Mouse (Mus musculus) adrenal gland, postnatal 25 days (tissue): Measurements from ENCODE around the gene Tsga10ip. TPM values are rescaled to one million over a fixed set of nuclear protein-coding genes. Genes with fewer than 3 reads are reported as not detected.
A peak's percentile ranks its signal among the peaks of the same experiment; 100 is the strongest.

Experiments
- DNase-seq: peaks from one replicate; pipeline ENCODE4 v3.0.0; 2021; ENCODE audit warnings: mixed read lengths
- long read RNA-seq: library from polyadenylated mRNA; stranded (forward); transcript quantifications from one replicate; pipeline ENCODE4 v2.0.0, GENCODE M21; 2021
- total RNA-seq: library from RNA; stranded (reverse); gene quantifications from 2 replicates; pipeline ENCODE4 v1.2.3, GENCODE M21; 2021

The Tsga10ip gene
- not detected in 2 replicates for total RNA-seq
- long read RNA-seq = 0 reads

DNA sequence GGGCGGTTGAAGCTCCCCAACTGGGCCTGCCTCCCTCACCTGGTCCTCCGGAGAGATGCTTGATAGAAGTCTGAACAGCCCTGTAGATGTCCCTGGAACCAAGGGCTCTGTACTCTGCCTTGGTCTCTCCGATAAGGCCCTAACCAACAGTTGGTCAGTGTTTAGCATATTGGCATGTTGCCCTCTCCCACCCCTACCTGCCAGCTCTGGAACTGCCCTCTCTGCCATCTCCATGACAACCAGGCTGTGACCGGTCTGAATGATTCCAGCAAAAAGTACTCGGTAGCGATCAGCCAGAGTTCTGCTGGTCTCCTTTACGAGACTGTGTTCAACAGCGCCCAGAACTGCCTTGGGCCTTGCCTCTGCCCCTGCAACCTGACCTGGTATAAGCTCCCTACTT lies at the start of gene Tsga10ip:
Tsga10ip (minus strand) TSS at position 234 of the 400 bp plus-strand sequence.
- no peak for DNase-seq

DNA sequence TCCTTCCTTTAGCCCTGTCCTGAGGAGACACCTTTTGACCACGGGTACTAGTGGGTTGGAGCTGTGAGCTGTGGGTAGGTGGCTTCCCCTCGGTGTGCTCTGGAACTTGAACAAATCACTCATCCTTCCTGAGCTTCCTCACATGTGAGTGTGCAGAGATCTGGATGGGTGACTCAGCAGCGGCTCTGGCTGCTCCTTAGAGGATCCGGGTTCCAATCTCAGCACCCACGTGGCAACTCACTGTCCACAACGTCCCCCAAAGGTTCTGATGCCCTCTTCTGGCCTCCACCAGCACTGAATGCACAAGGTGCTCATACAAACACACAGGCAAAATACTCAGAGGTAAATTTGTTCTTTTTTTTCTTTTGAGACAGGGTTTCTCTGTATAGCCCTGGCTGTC lies 49.4 kb upstream of the Tsga10ip start:
- DNase-seq = no peak

DNA sequence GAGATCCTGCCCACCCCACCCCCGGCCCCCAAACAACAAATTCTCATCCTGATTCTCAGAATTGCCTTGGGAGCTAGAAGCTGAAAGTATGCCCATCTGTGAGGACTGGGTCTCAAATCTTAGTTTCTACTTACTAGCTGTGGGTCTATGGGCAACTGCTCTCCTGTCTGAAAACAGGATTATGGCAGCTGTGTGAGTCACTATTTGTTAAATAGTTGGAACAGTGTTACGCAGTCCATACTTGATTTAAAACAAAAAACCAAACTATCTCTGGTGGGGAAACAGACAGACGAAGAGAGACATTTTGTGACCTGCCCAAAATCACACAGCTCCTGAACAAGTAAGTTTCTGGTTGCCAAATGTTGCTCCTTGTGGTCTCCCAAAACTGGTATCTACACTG lies 47.3 kb upstream of the Tsga10ip start:
- no peak for DNase-seq

DNA sequence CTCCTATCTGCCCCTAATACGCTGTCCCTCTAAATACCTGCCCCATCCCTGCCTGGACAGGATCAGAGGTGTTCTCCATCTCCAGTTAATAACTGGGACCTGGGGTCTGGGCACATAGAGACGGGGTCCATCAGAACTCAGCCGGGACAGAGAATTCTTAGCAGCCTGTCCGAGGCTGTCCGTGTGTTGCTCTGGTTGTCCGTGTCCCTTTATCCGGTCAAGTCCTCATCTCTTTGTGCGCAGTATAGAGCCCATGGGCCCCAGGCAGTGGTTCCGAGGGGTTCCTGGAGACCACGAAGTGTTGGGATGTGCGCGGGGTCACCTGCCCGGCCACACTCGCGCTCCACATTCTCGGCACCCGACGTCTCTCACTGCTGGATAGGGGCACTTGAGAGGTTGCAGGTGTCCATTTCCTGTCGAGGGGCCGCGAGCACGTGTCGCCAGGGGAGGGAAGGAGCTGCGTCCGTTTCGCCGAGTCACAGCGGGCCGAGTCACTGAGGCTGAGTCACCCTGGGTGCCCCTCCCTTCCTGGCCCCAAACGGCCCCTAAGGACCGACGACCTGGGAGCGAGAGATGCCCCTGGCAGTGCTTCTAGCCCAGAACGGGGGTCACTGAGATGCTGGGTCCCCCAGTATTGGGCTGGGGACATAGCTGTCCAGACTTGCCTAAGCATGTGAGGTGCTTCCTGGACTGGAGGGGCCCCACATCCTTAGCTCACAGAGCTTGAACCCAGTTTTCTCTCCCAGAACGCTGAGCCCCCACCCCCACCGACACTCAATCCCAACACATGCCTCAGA lies 46.2 kb upstream of the Tsga10ip start:
- peak; percentile 55 for DNase-seq

DNA sequence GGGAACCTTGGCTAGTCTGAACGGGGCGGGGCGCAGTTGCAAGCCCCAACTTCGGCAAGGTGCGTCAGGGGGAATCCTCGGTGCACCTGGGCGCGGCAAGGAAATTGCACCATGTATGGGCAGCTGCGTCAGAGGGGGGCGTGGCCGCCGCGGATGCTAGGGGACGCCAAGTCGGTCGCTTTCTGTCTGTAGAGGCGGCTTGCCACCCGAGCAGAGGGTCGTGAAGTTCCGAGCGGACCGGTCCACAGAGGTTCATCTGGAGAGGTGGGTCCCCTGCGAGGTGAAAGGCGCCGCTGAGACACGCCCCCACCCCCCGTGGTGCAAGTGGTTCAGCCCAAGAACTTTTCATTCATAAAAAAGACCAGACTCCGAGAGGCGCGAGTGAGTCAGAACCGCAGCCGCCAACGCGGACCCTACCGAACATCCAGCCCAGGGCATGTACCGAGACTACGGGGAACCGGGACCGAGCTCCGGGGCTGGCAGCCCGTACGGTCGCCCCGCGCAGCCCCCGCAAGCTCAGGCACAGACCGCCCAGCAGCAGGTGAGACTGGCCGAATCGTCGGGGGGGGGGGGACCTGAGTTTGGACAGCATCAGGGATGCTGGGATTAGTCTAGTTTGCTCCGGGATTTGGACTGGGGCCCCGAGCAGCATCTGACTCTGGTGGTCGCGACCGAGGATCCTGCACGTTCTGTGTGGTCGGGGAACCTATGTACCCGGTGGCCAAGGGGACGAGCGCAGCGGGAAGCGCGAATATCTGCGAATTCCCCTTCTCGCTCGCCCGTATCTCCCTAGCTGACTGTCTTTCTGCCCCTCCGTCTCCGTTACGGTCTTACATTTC lies 45.4 kb upstream of the Tsga10ip start, which contains the start of gene Fosl1:
Fosl1 (plus strand) TSS at position 33 of the 839 bp plus-strand sequence.
- DNase-seq = peak; percentile 73

DNA sequence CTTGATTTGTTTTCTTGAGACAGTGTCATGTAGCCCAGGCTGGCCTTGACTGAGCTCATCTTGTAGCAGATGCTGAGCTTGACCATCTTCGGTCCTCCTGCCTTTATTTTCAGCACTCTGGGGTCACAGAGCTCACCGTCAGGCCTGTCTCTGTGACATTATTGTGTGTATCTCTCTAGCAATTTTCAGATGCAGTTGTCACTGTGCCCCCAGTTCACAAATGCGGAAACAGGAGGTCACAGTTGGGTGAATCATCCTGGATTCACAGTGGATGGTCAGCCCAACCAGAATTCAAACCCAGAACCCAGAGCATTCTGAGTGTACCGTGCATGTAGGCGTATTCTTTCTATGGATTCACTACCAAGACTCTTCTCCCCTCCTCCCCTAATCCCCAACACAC lies 43.4 kb upstream of the Tsga10ip start:
- no peak for DNase-seq

DNA sequence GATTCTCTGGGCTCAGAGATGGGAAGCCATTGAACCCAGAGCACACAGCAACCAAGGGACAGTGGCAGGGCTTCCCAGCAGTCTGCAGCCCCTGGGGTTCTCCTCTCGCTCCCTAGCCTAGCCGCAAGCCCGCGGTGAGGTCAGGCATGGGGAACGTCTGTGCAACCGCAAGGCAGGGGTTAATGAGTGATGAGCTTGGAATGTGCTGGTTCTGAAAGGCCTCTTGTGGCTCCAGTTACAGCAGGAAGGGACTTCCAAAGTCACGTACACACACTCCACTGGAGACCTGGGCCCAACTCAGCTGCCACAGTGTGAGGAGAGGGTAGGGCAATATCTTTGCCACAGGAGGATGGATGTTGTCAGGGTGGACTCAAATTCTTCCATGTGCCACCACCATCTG lies 42.6 kb upstream of the Tsga10ip start:
- DNase-seq = no peak

DNA sequence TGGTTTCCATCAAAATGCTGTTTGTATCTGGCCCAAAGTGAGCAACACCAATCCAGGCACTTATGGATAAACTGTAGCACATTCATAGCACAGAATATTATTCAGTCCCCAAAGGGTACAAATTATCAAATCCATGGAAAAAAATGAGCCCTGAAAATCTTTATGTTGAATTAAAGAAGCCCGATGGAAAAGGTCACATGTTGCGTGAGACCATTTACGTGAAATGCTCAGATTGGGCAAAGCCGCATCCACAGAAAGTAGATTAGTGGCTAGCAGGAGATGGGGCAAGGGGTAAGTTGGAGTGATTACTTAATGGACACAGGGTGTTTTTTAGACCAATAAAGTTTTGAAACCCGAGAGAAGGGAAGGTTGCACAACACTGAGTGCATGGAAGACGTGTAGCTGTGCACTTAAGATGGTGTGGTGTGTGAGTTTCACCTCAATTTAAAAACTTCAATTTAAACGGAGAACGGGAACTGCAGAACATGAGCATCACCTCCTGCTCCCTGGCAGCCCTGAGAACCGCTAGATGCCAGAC lies 42.1 kb upstream of the Tsga10ip start:
- no peak for DNase-seq

DNA sequence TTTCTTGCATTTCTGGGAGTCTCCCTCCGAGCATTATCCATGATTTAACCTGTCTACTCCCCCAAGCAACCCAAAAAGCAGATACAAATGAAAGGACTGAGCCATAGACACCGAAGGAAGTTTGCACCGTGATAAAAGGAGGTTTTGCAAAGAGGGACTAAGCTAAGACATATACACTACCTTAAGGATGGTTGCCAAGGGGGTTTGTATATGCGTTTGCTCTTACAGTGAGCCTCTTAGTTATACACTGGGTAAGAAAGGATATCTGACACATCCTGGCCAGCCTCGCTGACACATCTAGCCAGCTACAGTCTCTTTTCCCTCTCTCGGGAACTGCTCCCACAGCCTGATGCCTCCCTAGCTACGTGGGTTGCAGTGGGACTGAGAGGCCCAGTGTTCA lies 31.6 kb upstream of the Tsga10ip start:
- DNase-seq = no peak

DNA sequence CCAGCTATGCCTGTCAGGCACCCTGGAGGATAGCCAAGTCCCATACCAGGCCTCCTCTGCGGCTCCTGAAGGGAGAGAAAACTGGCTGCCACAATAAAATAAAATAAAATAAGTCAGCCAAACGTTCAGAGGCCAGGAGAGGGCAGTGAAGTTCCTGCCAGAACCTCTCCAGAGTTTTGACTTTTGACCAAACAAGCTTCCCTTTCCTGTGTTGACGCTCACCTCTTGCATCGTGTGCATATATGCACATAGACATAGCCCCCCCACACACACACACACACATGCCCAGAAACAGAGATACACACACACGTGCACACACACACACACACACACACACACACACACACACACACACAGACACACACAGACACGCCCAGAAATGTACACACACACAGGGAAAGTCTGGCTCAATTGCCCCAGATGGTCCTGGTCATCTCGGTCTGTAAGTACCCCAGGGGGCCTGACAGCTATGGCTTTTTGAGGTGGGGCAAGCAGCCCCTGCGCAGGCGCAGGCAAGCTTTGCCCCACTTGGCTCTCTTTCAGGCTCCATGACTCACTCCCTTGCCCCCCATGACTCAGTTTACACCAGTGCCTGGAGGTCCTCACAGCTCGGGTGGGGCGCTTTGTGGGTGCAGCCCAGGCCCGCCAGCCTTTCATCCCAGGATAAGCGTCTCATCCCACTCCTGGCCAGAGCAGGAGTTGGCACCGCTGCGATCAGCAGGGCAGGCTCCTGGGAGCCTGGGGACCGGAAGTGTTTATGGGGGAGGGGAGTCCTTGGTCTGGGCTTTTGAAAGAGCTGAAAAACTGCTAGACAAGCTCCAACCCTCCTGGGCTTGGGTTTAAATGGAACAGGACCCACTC lies 30.9 kb upstream of the Tsga10ip start:
- DNase-seq = peak; percentile 58

DNA sequence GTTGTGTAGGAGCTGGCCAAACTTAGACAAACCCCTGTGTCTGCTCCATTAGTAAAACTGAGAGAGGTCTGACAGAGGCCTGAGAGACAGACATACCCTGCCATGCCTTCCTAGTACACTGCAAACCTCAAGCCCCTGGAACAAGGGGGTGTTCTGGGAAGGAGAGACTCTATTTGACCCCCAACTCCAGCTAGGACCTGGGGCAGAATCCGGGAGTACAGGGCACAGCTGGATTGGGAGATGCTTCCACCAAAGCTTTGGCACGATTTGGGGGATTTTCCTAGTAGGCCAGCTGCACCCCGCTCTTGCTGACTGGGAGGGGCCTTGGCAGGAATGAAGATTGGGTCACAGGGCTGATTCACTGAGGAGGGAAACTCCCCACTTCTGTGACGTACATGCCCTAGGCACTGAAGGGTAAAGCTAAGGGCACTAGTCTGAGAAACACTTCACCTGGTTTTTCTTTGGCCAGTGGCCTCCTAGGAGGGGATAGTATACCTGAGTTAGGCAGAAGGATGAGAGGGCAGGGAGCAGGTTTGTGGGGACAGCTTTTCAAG lies 29.7 kb upstream of the Tsga10ip start:
- DNase-seq = no peak

DNA sequence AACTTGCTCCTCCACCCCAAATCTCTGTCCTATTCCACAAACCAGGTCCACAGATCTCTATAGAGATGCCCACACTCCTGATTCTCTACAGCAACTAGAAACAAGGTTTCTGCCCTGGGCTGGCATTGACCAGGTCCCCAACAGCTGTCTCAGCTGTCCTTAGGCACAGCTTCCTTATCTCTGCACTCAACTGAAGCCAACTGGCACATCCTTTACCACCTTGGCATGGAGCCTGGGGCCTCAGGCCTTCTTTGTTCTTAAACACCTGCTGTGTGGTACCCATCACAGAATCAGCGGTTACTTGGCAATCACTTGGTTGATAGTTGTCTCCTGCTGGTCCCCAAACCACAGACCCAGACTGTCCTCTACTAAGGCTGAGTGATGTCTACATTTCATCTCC lies 28.1 kb upstream of the Tsga10ip start:
- no peak for DNase-seq

DNA sequence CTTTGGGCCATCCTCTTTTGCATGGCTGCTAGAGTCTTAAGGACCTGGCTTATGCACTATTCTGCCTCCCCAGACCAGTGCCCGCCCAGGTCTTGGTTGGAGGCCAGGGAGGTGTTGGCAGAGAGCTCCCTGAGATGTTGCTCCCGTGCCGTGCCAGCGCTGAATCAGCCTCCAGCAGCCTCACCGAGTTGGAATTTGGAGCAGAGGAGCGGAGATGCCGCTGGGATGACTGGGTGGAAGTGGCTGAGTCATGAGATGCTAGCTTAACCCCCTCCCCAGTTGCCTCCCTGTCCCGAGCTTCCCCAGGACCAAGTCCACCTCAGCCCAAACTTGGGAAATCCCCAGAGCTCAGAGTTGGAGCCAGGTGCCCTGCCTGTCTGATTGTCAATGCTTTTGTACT lies 27.5 kb upstream of the Tsga10ip start:
- peak; percentile 88 for DNase-seq

DNA sequence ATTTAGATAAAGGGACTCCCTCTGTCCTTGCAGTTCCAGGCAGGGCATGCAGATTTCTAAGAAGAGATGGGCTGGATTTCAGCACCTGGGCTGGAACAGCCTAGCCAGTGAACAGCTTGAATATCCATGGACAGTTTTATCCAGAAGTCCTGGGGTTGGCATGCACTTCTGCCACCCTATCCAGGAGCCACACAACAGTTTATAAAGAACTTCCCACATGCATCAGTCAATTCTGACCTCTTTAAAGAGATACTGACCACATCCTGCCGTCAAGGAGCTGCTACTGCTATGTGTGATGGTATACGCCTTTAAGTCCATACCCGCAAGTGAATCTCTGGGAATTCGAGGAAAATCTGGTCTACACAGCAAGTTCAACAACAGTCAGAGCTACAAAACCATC lies 26.9 kb upstream of the Tsga10ip start:
- no peak for DNase-seq

DNA sequence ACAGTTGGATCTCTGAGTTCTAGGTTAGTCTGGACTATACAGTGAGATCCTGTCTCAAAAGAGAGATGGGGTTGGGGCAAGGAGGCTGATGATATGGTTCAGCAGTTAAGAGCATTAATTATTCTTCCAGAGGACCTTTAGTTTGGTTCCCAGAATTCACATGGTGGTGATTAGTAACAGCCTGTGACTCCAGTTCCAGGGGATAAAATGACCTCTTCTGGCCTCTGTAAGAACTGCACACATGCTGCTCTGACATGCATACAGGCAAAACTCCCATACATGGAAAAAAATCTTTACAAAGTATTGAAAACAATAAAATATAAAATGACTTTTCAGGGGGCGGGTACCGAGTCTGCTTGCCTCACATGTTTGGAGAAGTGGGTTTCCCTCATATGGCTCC lies 25.8 kb upstream of the Tsga10ip start:
- no peak for DNase-seq

DNA sequence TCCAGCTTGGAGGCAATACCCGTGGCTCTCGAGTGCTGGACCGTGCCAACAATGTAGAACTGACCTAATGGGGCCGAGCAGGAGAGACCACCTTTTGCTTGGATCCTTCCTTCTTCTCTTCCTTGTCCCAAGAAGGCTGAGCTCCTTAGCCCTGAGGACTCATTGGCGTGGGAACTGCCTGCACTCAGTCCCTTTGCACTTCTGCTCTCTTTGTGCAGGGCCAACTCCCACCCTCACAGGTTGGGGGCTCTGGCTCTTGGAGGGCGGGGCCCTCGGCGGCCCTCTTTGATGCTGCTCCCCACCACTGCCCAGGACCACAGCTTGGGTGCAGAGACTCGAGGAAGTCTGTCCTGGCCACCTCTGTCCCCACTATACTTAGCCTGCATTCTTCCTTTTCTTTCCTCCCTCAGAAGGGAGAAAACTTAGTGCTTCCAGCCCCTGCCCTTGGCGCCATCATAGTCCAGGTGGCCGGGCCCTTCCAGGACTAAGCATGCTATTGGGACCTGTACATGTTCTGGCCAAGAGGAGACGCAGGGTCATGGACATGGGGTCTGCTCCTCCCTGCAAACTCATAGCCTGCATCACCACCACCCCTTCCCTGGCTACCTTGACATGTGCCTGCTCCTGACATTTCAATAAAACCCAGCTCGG lies 24.4 kb upstream of the Tsga10ip start:
- no peak for DNase-seq

DNA sequence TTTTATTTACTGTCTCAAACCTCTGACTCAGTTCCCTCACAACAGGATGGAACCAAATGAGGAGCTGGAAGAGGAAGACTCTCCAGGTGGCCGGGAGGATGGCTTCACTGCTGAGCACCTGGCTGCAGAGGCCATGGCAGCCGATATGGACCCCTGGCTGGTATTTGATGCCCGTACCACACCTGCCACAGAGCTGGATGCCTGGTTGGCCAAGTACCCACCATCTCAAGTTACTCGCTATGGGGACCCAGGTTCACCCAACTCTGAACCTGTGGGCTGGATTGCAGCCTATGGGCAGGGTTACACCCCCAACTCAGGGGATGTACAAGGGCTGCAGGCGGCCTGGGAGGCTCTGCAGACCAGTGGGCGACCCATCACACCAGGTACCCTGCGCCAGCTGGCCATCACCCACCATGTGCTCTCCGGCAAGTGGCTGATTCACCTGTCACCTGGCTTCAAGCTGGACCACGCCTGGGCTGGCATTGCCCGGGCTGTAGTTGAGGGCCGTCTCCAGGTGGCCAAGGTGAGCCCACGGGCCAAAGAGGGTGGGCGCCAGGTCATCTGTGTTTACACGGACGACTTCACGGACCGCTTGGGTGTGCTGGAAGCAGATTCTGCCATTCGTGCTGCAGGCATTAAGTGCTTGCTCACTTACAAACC lies 23.7 kb upstream of the Tsga10ip start:
- DNase-seq = no peak

DNA sequence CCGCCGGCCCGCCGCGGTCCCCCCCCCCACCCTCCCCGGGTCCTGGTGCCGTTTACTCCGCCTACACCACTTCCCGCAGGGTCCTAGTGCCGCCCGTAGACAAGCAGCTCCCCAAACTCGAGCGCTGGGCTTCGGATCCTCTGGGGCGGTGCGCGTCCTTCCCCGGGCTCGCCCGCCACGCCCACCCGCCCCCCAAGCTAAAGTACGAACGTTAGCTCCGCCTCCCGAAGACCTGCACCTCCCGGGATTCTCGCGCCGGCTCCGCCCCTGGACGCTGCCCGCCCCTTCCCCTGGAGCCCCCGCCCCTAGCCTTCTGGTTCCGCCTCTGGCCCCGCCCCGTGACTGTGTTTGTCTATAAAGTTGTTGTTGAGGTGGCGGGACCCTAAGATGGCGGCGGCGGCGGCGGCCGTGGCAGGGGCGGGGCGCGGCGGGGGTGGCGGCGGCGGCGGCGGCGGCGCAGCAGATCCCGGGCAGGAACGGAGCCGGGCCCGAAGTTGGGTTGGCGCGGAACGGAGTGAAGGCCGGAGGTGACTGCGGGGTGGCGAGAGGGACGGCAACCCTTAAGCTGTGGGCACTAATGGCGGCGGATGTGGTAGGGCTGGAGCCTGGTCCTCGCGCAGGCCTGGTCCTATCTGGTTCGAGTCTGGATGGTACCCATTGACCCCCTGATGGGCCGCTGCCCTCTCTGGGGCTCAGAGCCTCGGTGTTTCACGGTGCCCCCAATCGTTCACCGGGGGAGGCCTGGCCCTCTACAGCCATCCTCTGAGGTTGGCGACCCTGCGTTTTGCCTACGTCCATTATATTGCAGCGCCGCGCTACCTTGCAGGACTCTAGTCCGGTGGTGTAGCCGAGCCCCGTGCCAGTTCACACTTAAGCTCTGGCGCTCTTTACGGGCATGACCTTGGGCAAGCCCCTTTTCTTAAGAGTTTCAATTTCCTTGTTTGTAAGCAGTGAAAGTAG lies 22.7 kb upstream of the Tsga10ip start, which contains the start of the genes Drap1 and AI837181:
Drap1 (minus strand) TSS at position 198 of the 960 bp plus-strand sequence.
AI837181 (plus strand) TSS at position 363 of the 960 bp plus-strand sequence.
- peak; percentile 97 for DNase-seq

DNA sequence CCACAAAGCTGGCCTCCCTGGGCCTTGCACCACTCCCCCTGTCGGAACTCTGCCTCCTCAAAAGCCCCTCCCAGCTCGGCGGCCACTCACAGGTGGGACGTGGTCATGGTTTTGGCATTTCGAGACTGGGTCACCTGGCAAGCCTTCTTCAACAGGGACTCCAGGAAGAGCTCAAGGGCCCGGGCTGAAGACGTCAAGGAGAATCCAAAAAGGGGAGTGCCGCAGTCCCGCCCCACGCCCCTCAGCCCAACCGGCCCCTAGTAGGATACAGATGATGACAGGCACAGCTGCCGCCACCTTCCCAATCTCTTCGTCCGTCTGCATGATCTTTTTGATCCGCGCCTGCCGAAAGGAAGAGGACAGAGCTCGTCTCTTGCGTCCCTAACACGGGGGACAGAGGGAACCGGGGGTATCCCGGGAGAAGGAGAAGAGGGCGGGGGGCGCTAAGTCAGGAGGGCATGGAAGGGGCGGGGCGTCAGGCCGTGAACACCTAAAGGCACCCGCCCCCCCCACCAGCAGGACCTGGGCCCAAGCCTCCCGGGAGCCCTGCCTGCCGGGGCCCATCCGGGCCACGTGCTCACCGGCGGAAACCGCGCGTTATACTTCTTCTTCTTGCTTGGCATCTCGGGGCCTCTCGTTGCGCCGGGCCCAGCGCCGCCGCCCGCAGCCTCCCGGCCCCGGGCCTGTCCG lies 21.9 kb upstream of the Tsga10ip start:
- DNase-seq = peak; percentile 76
